Mouse (Mus musculus) hindbrain, embryonic 11.5 days (tissue): Measurements from ENCODE around the gene Gm20489. TPM values are rescaled to one million over a fixed set of nuclear protein-coding genes. Genes with fewer than 3 reads are reported as not detected.

Experiments used
- ATAC-seq: fragments of 200-750 bp; cut with Nextera tagmentation; 2 replicates; pipeline ENCODE4 v1.8.0; 2017; ENCODE audit warnings: mild to moderate bottlenecking, moderate TSS enrichment, moderate library complexity; ENCODE audit not compliant: low FRiP score
- DNase-seq: peaks from one replicate; pipeline ENCODE4 v3.0.0-alpha.2; 2015; ENCODE audit warnings: low spot score
- H3K27ac ChIP-seq: fragments of 300-500 bp; sonication (generic); 2 replicates; pipeline ENCODE4 v1.5.1; 2014; ENCODE audit warnings: mild to moderate bottlenecking, low read depth, low read length
- H3K27me3 ChIP-seq: fragments of 300-500 bp; sonication (generic); 2 replicates; pipeline ENCODE4 v1.6.1; 2014; ENCODE audit warnings: mild to moderate bottlenecking, low read length, moderate library complexity, mixed read lengths; ENCODE audit not compliant: control insufficient read depth, insufficient read depth
- H3K36me3 ChIP-seq: fragments of 300-500 bp; sonication (generic); 2 replicates; pipeline ENCODE4 v1.6.1; 2014; ENCODE audit warnings: mild to moderate bottlenecking, low read length, moderate library complexity, mixed read lengths; ENCODE audit not compliant: control insufficient read depth, insufficient read depth
- H3K4me1 ChIP-seq: fragments of 300-500 bp; sonication (generic); replicated peaks from 2 replicates; pipeline ENCODE4 v1.6.1; 2014; ENCODE audit warnings: low read length, mixed read lengths; ENCODE audit not compliant: control insufficient read depth, insufficient read depth
- H3K4me2 ChIP-seq: fragments of 300-500 bp; sonication (generic); replicated peaks from 2 replicates; pipeline ENCODE4 v1.6.1; 2014; ENCODE audit warnings: mild to moderate bottlenecking, low read depth, low read length
- H3K4me3 ChIP-seq: fragments of 300-500 bp; sonication (generic); 2 replicates; pipeline ENCODE4 v1.5.1; 2014; ENCODE audit warnings: low read depth, low read length
- H3K9ac ChIP-seq: fragments of 300-500 bp; sonication (generic); 2 replicates; pipeline ENCODE4 v1.6.1; 2014; ENCODE audit warnings: low read depth, low read length
- H3K9me3 ChIP-seq: fragments of 300-500 bp; sonication (generic); 2 replicates; pipeline ENCODE4 v1.6.1; 2016; ENCODE audit warnings: low read length; ENCODE audit not compliant: control insufficient read depth
- WGBS: fragments of 180-500 bp; shearing (Covaris S2); extraction: QIAGEN DNeasy Blood & Tissue Kit; methylation state at CpG from one replicate; pipeline ENCODE4 v1.1.7; 2014; 5-methylcytosine and 5-hydroxymethylcytosine counted together
- polyA plus RNA-seq: library from polyadenylated mRNA; unstranded; fragments of >200 nt; fragmentation: Nextera tagmentation; extraction: Ambion mirVana; gene quantifications from 2 replicates; pipeline ENCODE4 v1.2.1, GENCODE M21; 2014

Gm20489 gene
- polyA plus RNA-seq, 1 experiment from 2014 or later = not detected

GRCm38 (mm10) chrX:101290111-101290510 lies 21.3 kb upstream of the Gm20489 start:
- Histone ChIP-seq H3K27me3 (no peaks in the 10 kb centered on the region), H3K4me3 (no peak overlapping the region), H3K4me2 (no peak overlapping the region), H3K9ac (no peak overlapping the region), H3K4me1 (no peaks in the 10 kb centered on the region), H3K9me3 (no peaks in the 10 kb centered on the region), H3K36me3 (no peaks in the 10 kb centered on the region), H3K27ac (no peak overlapping the region)
- DNase-seq (no peak), ATAC-seq (no peak)
- 90% methylated on average over 10 of the region's 10 CpGs for WGBS

GRCm38 (mm10) chrX:101289037-101289436 lies 20.2 kb upstream of the Gm20489 start:
- Histone ChIP-seq H3K9ac (no peak overlapping the region), H3K4me2 (no peak overlapping the region), H3K27me3 (no peaks in the 10 kb centered on the region), H3K36me3 (no peaks in the 10 kb centered on the region), H3K9me3 (no peaks in the 10 kb centered on the region), H3K4me3 (no peak overlapping the region), H3K4me1 (no peaks in the 10 kb centered on the region), H3K27ac (no peak overlapping the region)
- no peak for ATAC-seq
- no peak for DNase-seq
- 88% methylated on average over 7 of the region's 7 CpGs for WGBS

- H3K36me3 ChIP-seq = no peaks in the 10 kb centered on the region
- H3K9me3 ChIP-seq = no peaks in the 10 kb centered on the region
- no peaks in the 10 kb centered on the region for H3K27me3 ChIP-seq
- no peak overlapping the region for H3K4me3 ChIP-seq
- no peak overlapping the region for H3K4me2 ChIP-seq
- DNase-seq (no peak), ATAC-seq (no peak)
- no peak overlapping the region for H3K27ac ChIP-seq
- no peak overlapping the region for H3K9ac ChIP-seq
- WGBS = 93% methylated on average over 6 of the region's 6 CpGs
- H3K4me1 ChIP-seq = no peaks in the 10 kb centered on the region
Observed at GRCm38 (mm10) chrX:101288432-101288831, 19.6 kb upstream of the Gm20489 start.

GRCm38 (mm10) chrX:101287543-101287942 lies 18.7 kb upstream of the Gm20489 start:
- ATAC-seq = no peak
- no peak overlapping the region for H3K4me2 ChIP-seq
- no peaks in the 10 kb centered on the region for H3K9me3 ChIP-seq
- H3K36me3 ChIP-seq = no peaks in the 10 kb centered on the region
- no peak overlapping the region for H3K27ac ChIP-seq
- WGBS = 94% methylated on average over 3 of the region's 3 CpGs
- no peaks in the 10 kb centered on the region for H3K4me1 ChIP-seq
- H3K4me3 ChIP-seq = no peak overlapping the region
- H3K27me3 ChIP-seq = no peaks in the 10 kb centered on the region
- no peak overlapping the region for H3K9ac ChIP-seq
- DNase-seq = no peak

- ATAC-seq (no peak), DNase-seq (no peak)
- 91% methylated on average over 14 of the region's 14 CpGs for WGBS
- Histone ChIP-seq H3K36me3 (no peaks in the 10 kb centered on the region), H3K4me2 (no peak overlapping the region), H3K27me3 (no peaks in the 10 kb centered on the region), H3K9me3 (no peaks in the 10 kb centered on the region), H3K27ac (no peak overlapping the region), H3K4me1 (no peaks in the 10 kb centered on the region), H3K9ac (no peak overlapping the region), H3K4me3 (no peak overlapping the region)
Observed at GRCm38 (mm10) chrX:101285953-101286670, 17.3 kb upstream of the Gm20489 start.

GRCm38 (mm10) chrX:101285534-101285933 lies 16.7 kb upstream of the Gm20489 start:
- no peaks in the 10 kb centered on the region for H3K36me3 ChIP-seq
- WGBS = 33% methylated on average over 6 of the region's 6 CpGs
- no peak overlapping the region for H3K9ac ChIP-seq
- H3K4me3 ChIP-seq = no peak overlapping the region
- no peak overlapping the region for H3K4me2 ChIP-seq
- ATAC-seq (no peak), DNase-seq (peak; percentile 65)
- no peaks in the 10 kb centered on the region for H3K9me3 ChIP-seq
- no peaks in the 10 kb centered on the region for H3K4me1 ChIP-seq
- no peaks in the 10 kb centered on the region for H3K27me3 ChIP-seq
- H3K27ac ChIP-seq = no peak overlapping the region

- no peak for DNase-seq
- no peak for ATAC-seq
- Histone ChIP-seq H3K9ac (no peak overlapping the region), H3K36me3 (no peaks in the 10 kb centered on the region), H3K9me3 (no peaks in the 10 kb centered on the region), H3K4me3 (no peak overlapping the region), H3K4me1 (no peaks in the 10 kb centered on the region), H3K27ac (no peak overlapping the region), H3K27me3 (no peaks in the 10 kb centered on the region), H3K4me2 (no peak overlapping the region)
- 74% methylated on average over 6 of the region's 6 CpGs for WGBS
Observed at GRCm38 (mm10) chrX:101282813-101283212, 14.0 kb upstream of the Gm20489 start.

GRCm38 (mm10) chrX:101273875-101274738 lies 5.3 kb upstream of the Gm20489 start, which contains the start of gene Med12:
Gene Med12, plus strand, starts transcription at chrX:101274030.
- ATAC-seq (peak; percentile 99), DNase-seq (peak; percentile 87)
- no peaks in the 10 kb centered on the region for H3K4me1 ChIP-seq
- H3K27me3 ChIP-seq = no peaks in the 10 kb centered on the region
- H3K27ac ChIP-seq = peak within 1 kb of the TSS; percentile 58
- H3K9me3 ChIP-seq = no peaks in the 10 kb centered on the region
- no peaks in the 10 kb centered on the region for H3K36me3 ChIP-seq
- WGBS = 14% methylated on average over 47 of the region's 54 CpGs
- peak within 1 kb of the TSS; percentile 44 for H3K4me2 ChIP-seq
- peak within 1 kb of the TSS; percentile 64 for H3K9ac ChIP-seq
- peak within 1 kb of the TSS; percentile 51 for H3K4me3 ChIP-seq
